Mouse (Mus musculus): Measurements from ENCODE around the gene Man2a2.
A peak's percentile ranks its signal among the peaks of the same experiment; 100 is the strongest.
"Not testable (repeated sequence)": the region's sequence is repeated elsewhere in the genome, so short reads cannot be mapped to it uniquely, and the experiment has no call there.

Man2a2 gene

DNA sequence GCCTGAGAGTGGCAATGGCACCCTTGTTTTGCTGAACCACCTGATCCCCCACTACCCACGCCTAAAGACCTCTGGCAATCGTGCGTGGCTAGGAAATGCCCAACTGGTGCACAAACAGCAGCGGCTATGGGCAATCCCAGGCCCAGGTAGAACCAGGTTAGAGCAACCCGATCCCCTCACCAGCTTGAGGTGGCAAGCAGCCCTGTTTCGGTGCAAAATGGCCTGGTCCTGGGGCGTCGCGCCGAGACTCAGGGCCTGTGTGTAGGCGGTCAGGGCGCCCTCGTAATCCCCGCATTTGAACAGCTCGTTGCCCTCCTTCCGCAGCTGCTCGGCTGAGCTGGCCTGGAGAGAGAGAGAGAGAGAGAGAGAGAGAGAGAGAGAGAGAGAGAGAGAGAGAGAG is 31.8 kb downstream of the Man2a2 start:
- no peak for DNase-seq (ENCODE audit: low read depth, low spot score)

DNA sequence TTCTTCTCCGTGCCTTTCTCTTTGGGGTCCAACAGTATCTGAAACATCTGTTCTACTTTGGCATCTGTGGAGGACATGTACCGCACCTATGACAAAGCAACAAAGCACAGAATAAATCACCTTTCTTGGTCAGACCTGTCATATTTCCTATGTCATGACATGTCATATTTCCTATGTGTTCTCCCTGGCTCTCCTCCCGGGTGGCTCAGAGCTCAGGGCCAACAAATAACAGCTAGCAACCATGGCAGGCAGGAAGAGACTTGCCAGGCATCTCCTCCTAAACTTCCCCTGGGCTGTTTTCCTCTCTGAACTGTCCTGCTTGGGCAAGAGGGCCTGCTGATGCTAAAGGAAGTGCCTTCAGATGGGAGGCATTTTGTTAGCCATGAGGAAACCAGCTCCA is 34.2 kb downstream of the Man2a2 start:
- no peak for DNase-seq (ENCODE audit: low read depth, low spot score)

- no peak for DNase-seq (ENCODE audit: low read depth, low spot score)
Measured at GRCm38 (mm10) chr7:80334848-80335247, 36.3 kb downstream of the Man2a2 start.

DNA sequence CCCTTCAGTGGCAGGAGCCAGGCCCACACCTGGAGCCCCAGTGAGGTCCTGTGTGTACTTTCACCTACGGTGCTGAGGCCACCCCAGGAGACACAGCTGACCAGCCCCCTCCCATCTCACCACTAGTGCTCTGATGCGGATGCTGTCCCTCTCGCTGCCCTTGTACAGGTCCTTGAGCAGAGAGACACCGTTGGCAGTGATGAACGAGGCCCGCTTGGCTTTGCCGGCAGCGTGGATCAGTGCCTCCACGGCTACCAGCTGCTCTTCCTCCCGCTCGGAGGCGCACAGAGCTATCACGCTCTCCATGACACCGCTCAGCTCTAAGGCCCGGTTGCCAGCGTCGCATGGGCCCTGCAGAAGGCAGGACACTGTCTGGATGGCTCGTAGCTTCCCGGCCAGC is 39.7 kb downstream of the Man2a2 start:
- no peak for DNase-seq (ENCODE audit: low read depth, low spot score)

DNA sequence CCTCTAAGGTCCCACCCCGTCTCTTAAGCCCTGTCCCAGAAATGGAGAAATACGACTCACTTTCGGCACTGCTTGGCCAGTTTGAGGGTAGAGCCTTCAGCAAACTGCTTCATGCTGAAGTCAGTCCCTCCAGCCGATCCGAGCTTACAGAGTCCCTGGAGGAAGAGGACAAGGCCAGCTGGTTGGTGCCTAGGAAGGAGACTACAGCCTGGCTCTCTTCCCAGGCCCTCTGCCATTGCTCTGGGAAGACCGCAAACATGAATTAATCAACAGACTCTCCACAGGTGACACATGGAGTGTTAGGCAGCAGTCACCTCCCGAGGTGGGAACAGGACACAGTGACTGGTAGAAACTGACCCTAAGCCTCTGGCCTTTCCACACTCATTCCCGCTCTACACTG is 40.9 kb downstream of the Man2a2 start:
- DNase-seq (ENCODE audit: low read depth, low spot score) = no peak

- DNase-seq (ENCODE audit: low read depth, low spot score) = no peak
Measured at GRCm38 (mm10) chr7:80326076-80326475, 45.1 kb downstream of the Man2a2 start.

DNA sequence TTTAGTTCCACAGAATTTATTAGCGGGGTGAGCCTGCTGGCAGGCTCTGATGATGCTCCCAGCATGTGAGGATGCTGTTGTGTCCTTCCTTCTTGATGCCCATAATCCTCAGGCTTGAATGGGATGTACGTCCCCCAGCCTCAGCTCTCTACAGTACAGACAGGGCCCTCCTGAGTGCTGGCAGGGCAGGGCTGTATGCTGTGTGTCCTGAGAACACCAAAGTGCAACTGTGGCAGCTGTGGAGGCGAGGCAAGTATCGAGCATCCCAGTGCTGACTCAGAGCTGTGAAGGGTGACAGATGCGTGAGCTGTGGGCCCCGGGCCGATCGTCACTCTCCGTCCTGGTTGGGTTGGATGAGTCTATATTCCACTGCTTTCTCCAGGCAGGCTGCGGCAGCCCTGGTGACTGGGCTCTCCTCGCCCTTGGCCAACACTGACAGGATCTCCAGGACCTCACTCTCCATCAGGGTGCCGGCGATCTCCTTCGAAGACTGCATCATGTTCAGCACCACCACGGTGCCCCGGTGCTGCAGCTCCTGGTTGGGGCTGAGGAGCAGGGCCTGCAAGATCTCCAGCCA is 45.8 kb downstream of the Man2a2 start:
- no peak for DNase-seq (ENCODE audit: low read depth, low spot score)

DNA sequence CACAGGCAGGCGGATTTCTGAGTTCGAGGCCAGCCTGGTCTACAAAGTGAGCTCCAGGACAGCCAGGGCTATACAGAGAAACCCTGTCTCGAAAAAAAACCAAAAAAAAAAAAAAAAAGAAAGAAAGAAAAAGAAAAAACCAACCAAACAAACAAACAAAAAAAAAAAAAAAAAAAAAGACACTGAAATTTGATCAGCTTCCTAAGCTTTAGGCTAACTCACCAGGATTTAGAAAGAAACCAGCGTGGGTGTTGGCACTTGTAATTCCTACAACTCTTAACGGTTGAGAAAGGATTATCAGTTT is 46.4 kb downstream of the Man2a2 start:
- DNase-seq (ENCODE audit: low read depth, low spot score) = not testable (repeated sequence)

DNA sequence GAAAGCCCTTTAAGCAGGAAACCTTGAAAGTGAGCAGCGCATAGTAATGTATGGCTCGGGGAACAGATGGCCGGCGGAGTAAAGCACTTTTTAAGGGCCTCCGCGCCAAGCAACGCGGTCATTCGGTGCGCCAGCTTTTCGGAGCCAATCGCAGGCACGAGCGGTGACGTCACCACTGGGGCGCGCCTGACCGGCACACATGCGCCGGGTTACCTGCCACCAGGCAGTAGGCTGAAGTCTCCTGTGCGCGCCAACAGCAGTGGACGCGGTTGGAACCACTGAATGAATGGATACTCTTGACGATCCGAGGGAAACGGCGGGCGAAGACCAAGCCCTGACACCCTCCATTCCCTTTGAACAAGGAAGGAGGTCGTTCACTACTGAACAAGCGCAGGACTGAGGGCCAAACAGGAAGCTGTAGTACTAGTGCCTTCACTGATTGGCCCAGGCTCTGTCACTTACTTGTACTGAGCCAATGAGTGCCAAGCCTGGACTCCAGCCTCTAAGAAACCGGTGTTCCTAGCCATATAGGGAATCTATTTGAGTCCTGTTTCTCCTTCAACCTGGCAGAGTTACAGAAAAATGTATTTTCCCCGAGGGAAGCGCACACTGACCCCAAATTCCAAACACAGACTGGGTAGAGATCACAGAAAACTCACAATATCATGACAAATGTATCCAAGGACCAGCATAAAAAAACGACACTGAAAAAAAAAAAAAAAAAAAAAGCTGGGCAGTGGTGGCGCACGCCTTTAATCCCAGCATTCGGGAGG is 46.9 kb downstream of the Man2a2 start, which contains the start of gene Rccd1:
Rccd1 (minus strand) TSS at position 412 of the 773 bp plus-strand sequence.
- DNase-seq (ENCODE audit: low read depth, low spot score) = peak; percentile 95

DNA sequence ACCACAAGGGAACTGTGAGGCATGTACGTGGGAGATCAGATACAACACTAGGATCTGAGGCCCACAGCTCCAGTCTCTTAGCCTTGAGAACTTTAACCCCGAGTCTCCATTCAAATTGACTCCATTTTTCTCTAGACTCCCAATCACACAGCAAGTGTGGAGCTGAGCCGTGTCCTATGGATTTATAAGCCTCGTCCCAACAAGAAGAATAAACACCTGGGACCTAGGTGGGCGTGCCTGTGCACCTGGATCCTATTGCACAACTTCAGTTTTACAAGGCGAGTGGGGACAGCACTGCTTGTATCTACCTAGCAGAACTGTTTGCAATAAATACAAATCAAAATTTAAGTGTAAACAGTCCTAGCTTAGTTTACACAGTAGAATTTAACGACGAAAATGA is 47.8 kb downstream of the Man2a2 start:
- DNase-seq (ENCODE audit: low read depth, low spot score) = no peak

- DNase-seq (ENCODE audit: low read depth, low spot score) = no peak
Measured at GRCm38 (mm10) chr7:80319846-80320496, 51.2 kb downstream of the Man2a2 start.

GRCm38 (mm10) chr7:80318670-80319069 is 52.5 kb downstream of the Man2a2 start:
- no peak for DNase-seq (ENCODE audit: low read depth, low spot score)

- no peak for DNase-seq (ENCODE audit: low read depth, low spot score)
Measured at GRCm38 (mm10) chr7:80317439-80318115, 53.6 kb downstream of the Man2a2 start.

DNA sequence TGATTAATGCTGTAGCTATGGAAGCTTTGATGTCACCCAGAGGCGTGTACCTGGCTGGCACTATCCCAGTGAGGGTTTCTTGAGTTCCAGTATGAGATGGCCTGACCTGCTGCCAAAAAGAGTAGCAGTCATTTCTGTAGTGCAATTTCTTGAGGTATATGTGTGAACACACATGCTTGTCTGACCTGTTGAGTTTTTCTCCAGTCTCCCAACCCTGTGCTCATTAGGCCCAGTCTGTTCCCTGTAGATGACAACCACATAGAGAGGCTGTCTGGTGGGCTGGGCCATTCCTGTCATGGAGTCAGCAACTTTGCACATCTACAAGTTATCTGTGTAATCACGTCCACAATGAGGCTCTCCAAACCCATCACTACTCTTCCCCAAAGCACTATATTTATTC is 55.4 kb downstream of the Man2a2 start:
- DNase-seq (ENCODE audit: low read depth, low spot score) = no peak

- no peak for DNase-seq (ENCODE audit: low read depth, low spot score)
Measured at GRCm38 (mm10) chr7:80310771-80311170, 60.4 kb downstream of the Man2a2 start.

DNA sequence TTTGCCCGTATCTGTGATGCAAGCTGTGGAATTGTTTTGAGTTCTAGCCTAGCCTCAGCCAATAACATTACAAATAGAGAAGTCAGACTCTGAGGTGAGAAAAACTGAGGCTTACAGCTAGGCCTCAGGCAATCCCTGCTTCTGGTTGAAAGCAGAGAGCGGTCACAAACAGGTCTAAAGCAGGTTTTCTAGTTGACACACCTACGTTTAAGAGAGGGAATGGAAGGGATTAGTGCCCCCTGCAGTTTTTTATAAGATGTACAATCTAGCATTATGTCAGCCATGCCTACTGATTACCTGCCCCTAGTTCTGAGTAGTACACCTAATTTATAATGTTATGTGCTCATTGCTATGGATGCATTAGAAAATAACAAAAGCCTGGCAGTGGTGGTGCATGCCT is 63.4 kb downstream of the Man2a2 start:
- no peak for DNase-seq (ENCODE audit: low read depth, low spot score)

- DNase-seq (ENCODE audit: low read depth, low spot score) = no peak
Measured at GRCm38 (mm10) chr7:80301522-80301921, 69.7 kb downstream of the Man2a2 start.

DNA sequence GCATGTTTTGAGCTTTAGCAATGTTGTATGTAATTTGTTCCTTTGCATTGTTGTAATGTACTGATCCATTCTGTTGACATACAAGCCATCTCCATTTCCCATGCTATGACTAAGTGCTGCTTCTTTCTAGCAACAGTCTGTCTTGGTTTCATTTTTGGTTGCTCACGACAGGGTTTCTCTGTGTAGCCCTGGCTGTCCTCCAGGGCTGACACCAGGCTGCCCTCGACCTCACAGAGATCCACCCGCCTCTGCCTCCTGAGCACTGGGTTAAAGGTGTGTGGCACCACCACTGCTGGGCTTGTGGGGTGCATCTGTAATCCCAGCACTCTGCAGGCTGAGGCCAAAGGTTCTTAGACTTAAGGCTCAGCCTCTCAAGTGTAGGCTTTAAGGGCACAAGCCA is 71.6 kb downstream of the Man2a2 start:
- DNase-seq (ENCODE audit: low read depth, low spot score) = no peak
